Mouse (Mus musculus) lung, adult 18-20 months (tissue): ENCODE measurements around the gene Vps4a.
"Not testable (repeated sequence)": the region's sequence is repeated elsewhere in the genome, so short reads cannot be mapped to it uniquely, and the experiment has no call there.

Experiments
- DNase-seq, 2 experiments: peaks; one replicate each; pipeline ENCODE4 v3.0.0; 2022; ENCODE audit warnings: mixed read lengths in 2 of 2

Gene Vps4a

GRCm38 (mm10) chr8:107030650-107031576 lies at the start of gene Vps4a:
Vps4a (plus strand) TSS chr8:107031222.
- peak; percentile 96 to 97 for DNase-seq

GRCm38 (mm10) chr8:106985404-106985821 lies 45.6 kb upstream of the Vps4a start:
- no peak for DNase-seq

- no peak for DNase-seq
These were observed 45.1 kb upstream of the Vps4a start for GRCm38 (mm10) chr8:106985951-106986350.

GRCm38 (mm10) chr8:106987557-106987956 lies 43.5 kb upstream of the Vps4a start:
- DNase-seq, result no peak

- no peak for DNase-seq
These were observed 39.6 kb upstream of the Vps4a start for GRCm38 (mm10) chr8:106991393-106991792.

- not testable (repeated sequence) for DNase-seq
These were observed 34.7 kb upstream of the Vps4a start for GRCm38 (mm10) chr8:106996339-106996738.

GRCm38 (mm10) chr8:106997416-106997815 lies 33.6 kb upstream of the Vps4a start:
- no peak for DNase-seq

- DNase-seq, result peak; percentile 29 to 41
These were observed 32.0 kb upstream of the Vps4a start for GRCm38 (mm10) chr8:106999068-106999467.

- DNase-seq, result peak; percentile 85 to 92
These were observed 28.5 kb upstream of the Vps4a start for GRCm38 (mm10) chr8:107002532-107002931.

- no peak for DNase-seq
These were observed 23.2 kb upstream of the Vps4a start for GRCm38 (mm10) chr8:107007795-107008194.

- no peak for DNase-seq
These were observed 18.4 kb upstream of the Vps4a start for GRCm38 (mm10) chr8:107012666-107013065.

GRCm38 (mm10) chr8:107014915-107015314 lies 16.1 kb upstream of the Vps4a start:
- DNase-seq, result no peak

- DNase-seq, result no peak
These were observed 7.5 kb upstream of the Vps4a start for GRCm38 (mm10) chr8:107023479-107023878.

- no peak for DNase-seq
These were observed 1.7 kb upstream of the Vps4a start for GRCm38 (mm10) chr8:107029310-107029709.

GRCm38 (mm10) chr8:107030058-107030457 lies 964 bp upstream of the Vps4a start:
- no peak for DNase-seq

- DNase-seq, result no peak
These were observed 612 bp downstream of the Vps4a start for GRCm38 (mm10) chr8:107031577-107032090.

GRCm38 (mm10) chr8:107033609-107034008 lies 2.6 kb downstream of the Vps4a start:
- not testable (repeated sequence) for DNase-seq

- no peak for DNase-seq
These were observed 4.6 kb downstream of the Vps4a start for GRCm38 (mm10) chr8:107035641-107036040.

- no peak for DNase-seq
These were observed 5.6 kb downstream of the Vps4a start for GRCm38 (mm10) chr8:107036626-107037025.

- DNase-seq, result no peak
These were observed 9.6 kb downstream of the Vps4a start for GRCm38 (mm10) chr8:107040632-107041031.

- no peak for DNase-seq
These were observed 14.5 kb downstream of the Vps4a start for GRCm38 (mm10) chr8:107045478-107045877.

- DNase-seq, result no peak
These were observed 16.0 kb downstream of the Vps4a start for GRCm38 (mm10) chr8:107046976-107047375.

GRCm38 (mm10) chr8:107048061-107048941 lies 17.3 kb downstream of the Vps4a start, which contains the start of gene Pdf:
Pdf (minus strand) TSS chr8:107048614.
- peak; percentile 79 to 81 for DNase-seq
